25 mouse cellular contexts compared by ENCODE assay signal in the genomic region with DNA sequence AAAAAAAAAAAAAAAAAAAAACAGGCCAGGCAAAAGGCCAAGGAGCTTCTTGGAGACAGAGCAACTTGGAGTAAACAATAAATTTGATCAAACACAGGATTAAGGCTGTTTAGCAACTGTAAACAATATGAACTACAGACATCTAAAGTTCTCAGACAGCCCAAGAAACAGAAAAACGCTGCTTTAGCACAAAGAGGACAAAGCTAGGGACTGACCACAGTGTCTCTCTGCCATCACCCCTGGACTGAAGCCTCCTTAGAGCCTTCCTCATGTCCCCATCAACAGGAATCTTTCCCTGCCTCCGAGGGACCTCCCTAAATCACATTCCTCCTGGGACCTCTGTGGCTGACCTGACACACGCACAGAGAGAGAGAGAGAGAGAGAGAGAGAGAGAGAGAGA. TPM values are rescaled to one million over a fixed set of nuclear protein-coding genes. Genes with fewer than 3 reads are reported as not detected.
DNase-seq lines count a peak whose midpoint lies in the region; ATAC-seq and TF ChIP-seq lines count a peak whose summit lies in the region.
"Had no signal": no experiment of that assay in that cellular context is flagged by ENCODE, and none has a peak within 500 bp of the region (broad histone marks: within the 10 kb centered on the region; RNA-seq: fewer than 3 reads in every experiment).

No protein-coding gene starts in this region.

- H3K27ac ChIP-seq in embryonic facial prominence, embryonic 15.5 days (replicated peaks), result 0 out of 2 replicates have a peak overlapping the region, but pooled peaks have one; percentile 3
- no peak overlapping the region for H3K27ac ChIP-seq in embryonic facial prominence, embryonic 10.5 days (replicated peaks)
- H3K27ac ChIP-seq in lung, embryonic 14.5 days (ENCODE audit: low read depth), result peak overlapping the region; percentile 81
- H3K27ac ChIP-seq in lung, postnatal 0 days (ENCODE audit: low read length), result no peak overlapping the region
- peak overlapping the region; percentile 58 for H3K27ac ChIP-seq in stomach, postnatal 0 days (replicated peaks)
- H3K27ac ChIP-seq: gastrocnemius, adult 2 months; hindbrain, embryonic 13.5 days had no signal

- no peak for TF ChIP-seq CTCF in lung, embryonic 14.5 days (IDR thresholded peaks at IDR 0.05; ENCODE audit: low read depth)
- no peak for TF ChIP-seq CTCF in lung, postnatal 0 days (IDR thresholded peaks at IDR 0.05)
- no peak for TF ChIP-seq CTCF in stomach, postnatal 0 days (IDR thresholded peaks at IDR 0.05; ENCODE audit: low read depth)

- H3K4me2 ChIP-seq in embryonic facial prominence, embryonic 15.5 days (replicated peaks), result no peak overlapping the region
- 0 out of 2 replicates have a peak overlapping the region, but pooled peaks have one; percentile 15 for H3K4me2 ChIP-seq in lung, embryonic 14.5 days
- H3K4me2 ChIP-seq in lung, postnatal 0 days (replicated peaks; ENCODE audit: low read depth, low read length), result no peak overlapping the region
- no peak overlapping the region for H3K4me2 ChIP-seq in stomach, postnatal 0 days (replicated peaks; ENCODE audit: low read depth)
- H3K4me2 ChIP-seq: heart, embryonic 11.5 days; hindbrain, embryonic 13.5 days had no signal

- H3K36me3 ChIP-seq in embryonic facial prominence, embryonic 15.5 days, result no peaks in the 10 kb centered on the region
- H3K36me3 ChIP-seq in embryonic facial prominence, embryonic 10.5 days (replicated peaks), result no peaks in the 10 kb centered on the region
- no peaks in the 10 kb centered on the region for H3K36me3 ChIP-seq in lung, embryonic 14.5 days (ENCODE audit: insufficient read depth)
- H3K36me3 ChIP-seq in lung, postnatal 0 days (ENCODE audit: insufficient read depth, low read length), result no peaks in the 10 kb centered on the region
- no peaks in the 10 kb centered on the region; the same call in 1 of the 2 replicates for H3K36me3 ChIP-seq in stomach, postnatal 0 days (ENCODE audit: control insufficient read depth, insufficient read depth, low read length)
- H3K36me3 ChIP-seq: G1E; hindbrain, embryonic 13.5 days had no signal

- no peak for ATAC-seq in embryonic facial prominence, embryonic 15.5 days (ENCODE audit: insufficient number of reproducible peaks, low FRiP score, low TSS enrichment, low read depth)
- peak; percentile 67 for ATAC-seq in lung, embryonic 14.5 days (ENCODE audit: insufficient read depth)
- ATAC-seq in lung, postnatal 0 days, result peak; percentile 58
- ATAC-seq in stomach, postnatal 0 days (ENCODE audit: low FRiP score, low TSS enrichment), result no peak
- ATAC-seq: forebrain, embryonic 14.5 days; forebrain, postnatal 0 days; hindbrain, embryonic 16.5 days; Patski had no signal

- no peak for TF ChIP-seq EP300 in lung, postnatal 0 days (IDR thresholded peaks at IDR 0.05)
- TF ChIP-seq EP300 in stomach, postnatal 0 days (optimal IDR thresholded peaks at IDR 0.05), result no peak

- no peak overlapping the region for H3K9ac ChIP-seq in embryonic facial prominence, embryonic 15.5 days
- H3K9ac ChIP-seq in lung, embryonic 14.5 days, result no peak overlapping the region
- H3K9ac ChIP-seq in lung, postnatal 0 days (replicated peaks; ENCODE audit: low read depth), result no peak overlapping the region
- no peak overlapping the region for H3K9ac ChIP-seq in stomach, postnatal 0 days (ENCODE audit: low read length)
- H3K9ac ChIP-seq: forebrain, postnatal 0 days; hindbrain, embryonic 13.5 days had no signal

- H3K4me3 ChIP-seq in embryonic facial prominence, embryonic 15.5 days (replicated peaks), result no peak overlapping the region
- H3K4me3 ChIP-seq in embryonic facial prominence, embryonic 10.5 days, result no peak overlapping the region
- no peak overlapping the region for H3K4me3 ChIP-seq in lung, embryonic 14.5 days (ENCODE audit: low read depth, low read length)
- no peak overlapping the region for H3K4me3 ChIP-seq in lung, postnatal 0 days (ENCODE audit: low read depth, low read length)
- H3K4me3 ChIP-seq in stomach, postnatal 0 days (ENCODE audit: low read depth, low read length), result no peak overlapping the region
- H3K4me3 ChIP-seq: gastrocnemius, adult 2 months; hindbrain, embryonic 13.5 days had no signal

- H3K27me3 ChIP-seq in embryonic facial prominence, embryonic 15.5 days, result no peaks in the 10 kb centered on the region
- H3K27me3 ChIP-seq in embryonic facial prominence, embryonic 10.5 days (replicated peaks; ENCODE audit: low read depth, poor library complexity, severe bottlenecking), result no peaks in the 10 kb centered on the region
- H3K27me3 ChIP-seq in lung, embryonic 14.5 days (ENCODE audit: insufficient read depth, low read length), result no peaks in the 10 kb centered on the region
- no peaks in the 10 kb centered on the region for H3K27me3 ChIP-seq in lung, postnatal 0 days (replicated peaks; ENCODE audit: insufficient read depth, low read length)
- H3K27me3 ChIP-seq in stomach, postnatal 0 days (ENCODE audit: control insufficient read depth, insufficient read depth, low read length), result no peaks in the 10 kb centered on the region
- H3K27me3 ChIP-seq: hindbrain, embryonic 13.5 days; Patski had no signal

- WGBS in embryonic facial prominence, embryonic 15.5 days, result 37% methylated on average over 3 of the region's 3 CpGs
- 39% methylated on average over 3 of the region's 3 CpGs for WGBS in embryonic facial prominence, embryonic 10.5 days
- WGBS in lung, embryonic 14.5 days, result 13% methylated on average over 3 of the region's 3 CpGs
- WGBS in lung, postnatal 0 days, result 17% methylated on average over 3 of the region's 3 CpGs
- 19% methylated on average over 3 of the region's 3 CpGs for WGBS in stomach, postnatal 0 days

- DNase-seq in embryonic facial prominence, embryonic 10.5 days (ENCODE audit: low spot score), result no peak
- DNase-seq in lung, embryonic 14.5 days, result peak; percentile 77
- no peak for DNase-seq in lung, postnatal 14 days
- DNase-seq in lung, postnatal 0 days (ENCODE audit: low spot score), result peak; percentile 51
- DNase-seq in lung, postnatal 36 days, result no peak
- DNase-seq in stomach, postnatal 0 days (ENCODE audit: low spot score), result no peak
- no peak for DNase-seq in cerebellum, adult 9-10 months
- DNase-seq: adrenal gland, adult 2 months; adrenal gland, postnatal 14 days; cerebellum, adult 11 months; cerebellum, adult 2 months; cerebellum, postnatal 10 days; cerebellum, postnatal 36 days; embryo, embryonic 11 days; forebrain, postnatal 0 days; gastrocnemius, adult 2 months; gastrocnemius, postnatal 14 days; heart, adult 11 months had no signal

- no peaks in the 10 kb centered on the region for H3K9me3 ChIP-seq in embryonic facial prominence, embryonic 15.5 days (replicated peaks)
- H3K9me3 ChIP-seq in embryonic facial prominence, embryonic 10.5 days, result no peaks in the 10 kb centered on the region
- H3K9me3 ChIP-seq in lung, embryonic 14.5 days (ENCODE audit: low read depth, low read length), result no peaks in the 10 kb centered on the region
- H3K9me3 ChIP-seq in lung, postnatal 0 days (ENCODE audit: low read length), result no peaks in the 10 kb centered on the region
- H3K9me3 ChIP-seq in stomach, postnatal 0 days (ENCODE audit: control insufficient read depth, low read length), result no peaks in the 10 kb centered on the region
- H3K9me3 ChIP-seq: G1E; hindbrain, embryonic 13.5 days had no signal

- no peaks in the 10 kb centered on the region for H3K4me1 ChIP-seq in embryonic facial prominence, embryonic 15.5 days
- H3K4me1 ChIP-seq in embryonic facial prominence, embryonic 10.5 days, result no peaks in the 10 kb centered on the region
- H3K4me1 ChIP-seq in lung, embryonic 14.5 days (ENCODE audit: insufficient read depth), result peaks cover 8% of the 10 kb centered on the region; the same call in 1 of the 2 replicates
- H3K4me1 ChIP-seq in lung, postnatal 0 days (ENCODE audit: insufficient read depth, low read depth, low read length), result peaks cover 3% of the 10 kb centered on the region; the same call in 1 of the 2 replicates
- H3K4me1 ChIP-seq in stomach, postnatal 0 days (replicated peaks; ENCODE audit: control insufficient read depth, insufficient read depth), result no peaks in the 10 kb centered on the region; the same call in 1 of the 2 replicates
- H3K4me1 ChIP-seq: hindbrain, embryonic 13.5 days had no signal

RNA-seq across cellular contexts. Expression of gene Paqr5, which starts 35.9 kb away (rescaled TPM):
- 16.8 and 18.7 TPM in 2 replicates for polyA plus RNA-seq in embryonic facial prominence, embryonic 15.5 days (2015; fragmentation: Nextera tagmentation; extraction: Ambion mirVana)
- polyA plus RNA-seq in embryonic facial prominence, embryonic 10.5 days (2016; fragmentation: Nextera tagmentation; extraction: Ambion mirVana), result 1.2 TPM in 2 replicates
- 1.7 and 3.7 TPM in 2 replicates for polyA plus RNA-seq in lung, embryonic 14.5 days (2014; fragmentation: Nextera tagmentation; extraction: Ambion mirVana)
- polyA plus RNA-seq in lung, postnatal 0 days (2015; fragmentation: Nextera tagmentation; extraction: Ambion mirVana), result 8.7 and 10.5 TPM in 2 replicates
- polyA plus RNA-seq in stomach, postnatal 0 days (2015; fragmentation: Nextera tagmentation; extraction: Ambion mirVana), result 92.5 and 97.2 TPM in 2 replicates
- polyA plus RNA-seq: G1E had no signal

RNA-seq across cellular contexts. Expression of gene Kif23, which starts 44.2 kb away (rescaled TPM):
- 82.9 and 92.3 TPM in 2 replicates for polyA plus RNA-seq in embryonic facial prominence, embryonic 15.5 days (2015; fragmentation: Nextera tagmentation; extraction: Ambion mirVana)
- polyA plus RNA-seq in embryonic facial prominence, embryonic 10.5 days (2016; fragmentation: Nextera tagmentation; extraction: Ambion mirVana), result 112 and 118 TPM in 2 replicates
- polyA plus RNA-seq in lung, embryonic 14.5 days (2014; fragmentation: Nextera tagmentation; extraction: Ambion mirVana), result 157 and 164 TPM in 2 replicates
- 7.7 and 11.0 TPM in 2 replicates for polyA plus RNA-seq in lung, postnatal 0 days (2015; fragmentation: Nextera tagmentation; extraction: Ambion mirVana)
- 19.9 and 25.1 TPM in 2 replicates for polyA plus RNA-seq in stomach, postnatal 0 days (2015; fragmentation: Nextera tagmentation; extraction: Ambion mirVana)

Comparison
In these comparisons a context has a peak if more than half of its experiments do, and no peak if none do; other contexts are left out.
1. H3K27ac ChIP-seq: peak in embryonic facial prominence, embryonic 15.5 days (single experiment), lung, embryonic 14.5 days (single experiment) and stomach, postnatal 0 days (single experiment); none in embryonic facial prominence, embryonic 10.5 days (single experiment) and lung, postnatal 0 days (single experiment).
2. DNase-seq: peak in lung, embryonic 14.5 days (single experiment) and lung, postnatal 0 days (single experiment); none in embryonic facial prominence, embryonic 10.5 days (single experiment), lung, postnatal 14 days (single experiment), lung, postnatal 36 days (single experiment), stomach, postnatal 0 days (single experiment) and cerebellum, adult 9-10 months (single experiment).
3. ATAC-seq: peak in lung, embryonic 14.5 days (single experiment) and lung, postnatal 0 days (single experiment); none in embryonic facial prominence, embryonic 15.5 days (single experiment) and stomach, postnatal 0 days (single experiment).